Mouse (Mus musculus): Measurements from ENCODE around the gene Frmd5.

DNA sequence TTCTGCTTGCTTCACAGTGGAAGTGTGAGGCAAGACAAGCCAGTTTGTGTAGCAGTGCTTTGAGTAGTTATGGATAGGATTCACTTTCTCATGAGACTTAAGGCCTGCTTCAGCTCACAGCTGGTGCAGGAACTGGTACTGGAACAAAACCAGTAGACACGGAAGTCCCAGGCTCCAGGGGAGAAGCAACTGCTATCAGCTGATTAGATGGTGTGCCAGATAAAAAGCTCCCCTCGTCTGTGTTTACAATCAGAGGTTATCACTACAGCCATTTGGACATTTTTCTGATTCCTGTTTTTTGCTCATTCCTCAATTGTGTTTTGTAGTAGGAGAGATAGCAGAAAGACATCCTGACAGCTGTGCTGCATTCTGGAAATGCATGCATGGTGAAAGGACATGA is 45.2 kb upstream of the Frmd5 start:
- no peak for TF ChIP-seq CTCF (IDR thresholded peaks at IDR 0.05; ENCODE audit: borderline replicate concordance, control insufficient read depth, extremely low read depth, insufficient read depth, low read length, poor library complexity)
- no peak for TF ChIP-seq POLR2A (IDR thresholded peaks at IDR 0.05; ENCODE audit: control insufficient read depth, extremely low read depth, insufficient read depth, low read length, poor library complexity)

Data from thymus, adult 2 months (tissue).